Mouse (Mus musculus): Measurements from ENCODE around the gene 1700034J05Rik.

GRCm38 (mm10) chr6:146955475-146955874 is 1.3 kb upstream of the 1700034J05Rik start:
- TF ChIP-seq CTCF (IDR thresholded peaks at IDR 0.05; ENCODE audit: borderline replicate concordance, insufficient read depth, low read length) (no peak), POLR2A (IDR thresholded peaks at IDR 0.05; ENCODE audit: low read depth, low read length) (no peak)
